Mouse (Mus musculus) thymus, adult 2 months (tissue): ENCODE data around the gene Ankfn1. TPM values are rescaled to one million over a fixed set of nuclear protein-coding genes. Genes with fewer than 3 reads are reported as not detected.

Experiments used
- DNase-seq: peaks from one replicate; pipeline ENCODE4 v3.0.0; 2021
- H3K27ac ChIP-seq: fragments of 200-500 bp; 2 replicates; pipeline ENCODE4 v1.5.1; 2012; ENCODE audit warnings: low read length, control low read depth; ENCODE audit not compliant: control insufficient read depth, insufficient read depth
- H3K27me3 ChIP-seq: fragments of 200-500 bp; 2 replicates; pipeline ENCODE4 v1.6.1; 2012; ENCODE audit warnings: mild to moderate bottlenecking, low read length, moderate library complexity, mixed read lengths; ENCODE audit not compliant: control insufficient read depth, insufficient read depth
- H3K36me3 ChIP-seq: fragments of 200-500 bp; 2 replicates; pipeline ENCODE4 v1.6.1; 2012; ENCODE audit warnings: mild to moderate bottlenecking, low read length, moderate library complexity; ENCODE audit not compliant: control insufficient read depth, insufficient read depth
- H3K4me1 ChIP-seq: fragments of 200-500 bp; replicated peaks from 2 replicates; pipeline ENCODE4 v1.6.1; 2012; ENCODE audit warnings: low read length; ENCODE audit not compliant: control insufficient read depth, insufficient read depth
- H3K4me3 ChIP-seq: fragments of 200-500 bp; 2 replicates; pipeline ENCODE4 v1.5.1; 2012; ENCODE audit warnings: mild to moderate bottlenecking, low read length, control low read depth, moderate library complexity; ENCODE audit not compliant: control insufficient read depth, insufficient read depth
- CTCF ChIP-seq: fragments of 200-500 bp; IDR thresholded peaks from 2 replicates; pipeline ENCODE4 v1.5.1; 2012; ENCODE audit warnings: mild to moderate bottlenecking, control low read depth, low read length, moderate library complexity, borderline replicate concordance; ENCODE audit not compliant: control insufficient read depth, poor library complexity, insufficient read depth; ENCODE audit errors: extremely low read depth
- POLR2A ChIP-seq: fragments of 200-500 bp; IDR thresholded peaks from 2 replicates; pipeline ENCODE4 v1.6.1; 2012; ENCODE audit warnings: mild to moderate bottlenecking, low read length, control low read depth, moderate library complexity; ENCODE audit not compliant: control insufficient read depth, poor library complexity, insufficient read depth; ENCODE audit errors: extremely low read depth
- WGBS: fragments of 180-500 bp; shearing (Covaris S2); methylation state at CpG from one replicate; pipeline ENCODE4 v1.1.7; 2018; 5-methylcytosine and 5-hydroxymethylcytosine counted together
- polyA plus RNA-seq: library from polyadenylated mRNA; depleted of rRNA; stranded (reverse); fragments of >200 nt; gene quantifications from 2 replicates; pipeline ENCODE4 v1.2.3, GENCODE M21; 2012

The Ankfn1 gene
- polyA plus RNA-seq, 1 experiment, result 0.07 TPM

- no peaks in the 10 kb centered on the region for H3K4me1 ChIP-seq
- no peak for DNase-seq
- TF ChIP-seq POLR2A, result no peak
- no peak for TF ChIP-seq CTCF
- no peaks in the 10 kb centered on the region for H3K27me3 ChIP-seq
- no peak overlapping the region for H3K27ac ChIP-seq
- H3K36me3 ChIP-seq, result no peaks in the 10 kb centered on the region
- no peak overlapping the region for H3K4me3 ChIP-seq
These were observed 157.5 kb downstream of the Ankfn1 start for GRCm38 (mm10) chr11:89619955-89620354.

GRCm38 (mm10) chr11:89615806-89616205 lies 161.6 kb downstream of the Ankfn1 start:
- 82% methylated on average over 2 of the region's 2 CpGs for WGBS
- Histone ChIP-seq H3K4me1 (no peaks in the 10 kb centered on the region), H3K4me3 (no peak overlapping the region), H3K36me3 (no peaks in the 10 kb centered on the region), H3K27ac (no peak overlapping the region), H3K27me3 (no peaks in the 10 kb centered on the region)
- no peak for DNase-seq
- no peak for TF ChIP-seq POLR2A
- no peak for TF ChIP-seq CTCF

- WGBS, result 76% methylated on average over 3 of the region's 3 CpGs
- no peaks in the 10 kb centered on the region for H3K27me3 ChIP-seq
- TF ChIP-seq CTCF, result no peak
- TF ChIP-seq POLR2A, result no peak
- DNase-seq, result no peak
- H3K27ac ChIP-seq, result no peak overlapping the region
- no peaks in the 10 kb centered on the region for H3K36me3 ChIP-seq
- no peak overlapping the region for H3K4me3 ChIP-seq
- H3K4me1 ChIP-seq, result no peaks in the 10 kb centered on the region
These were observed 165.9 kb downstream of the Ankfn1 start for GRCm38 (mm10) chr11:89611596-89611995.

GRCm38 (mm10) chr11:89608071-89608470 lies 169.4 kb downstream of the Ankfn1 start:
- WGBS, result 83% methylated on average over 7 of the region's 7 CpGs
- no peak overlapping the region for H3K27ac ChIP-seq
- no peak overlapping the region for H3K4me3 ChIP-seq
- TF ChIP-seq POLR2A, result no peak
- no peak for TF ChIP-seq CTCF
- DNase-seq, result no peak
- H3K36me3 ChIP-seq, result no peaks in the 10 kb centered on the region
- H3K27me3 ChIP-seq, result no peaks in the 10 kb centered on the region
- H3K4me1 ChIP-seq, result no peaks in the 10 kb centered on the region

- TF ChIP-seq CTCF, result no peak
- no peak for TF ChIP-seq POLR2A
- WGBS, result 94% methylated on average over 3 of the region's 3 CpGs
- H3K4me3 ChIP-seq, result no peak overlapping the region
- H3K36me3 ChIP-seq, result no peaks in the 10 kb centered on the region
- no peak overlapping the region for H3K27ac ChIP-seq
- no peaks in the 10 kb centered on the region for H3K27me3 ChIP-seq
- no peak for DNase-seq
- H3K4me1 ChIP-seq, result no peaks in the 10 kb centered on the region
These were observed 170.2 kb downstream of the Ankfn1 start for GRCm38 (mm10) chr11:89607270-89607669.

GRCm38 (mm10) chr11:89606346-89606745 lies 171.1 kb downstream of the Ankfn1 start:
- no peaks in the 10 kb centered on the region for H3K4me1 ChIP-seq
- no peak overlapping the region for H3K4me3 ChIP-seq
- no peaks in the 10 kb centered on the region for H3K36me3 ChIP-seq
- no peaks in the 10 kb centered on the region for H3K27me3 ChIP-seq
- DNase-seq, result no peak
- TF ChIP-seq POLR2A (no peak), CTCF (no peak)
- no peak overlapping the region for H3K27ac ChIP-seq
- WGBS, result 91% methylated on average over 6 of the region's 6 CpGs

- Histone ChIP-seq H3K4me1 (no peaks in the 10 kb centered on the region), H3K36me3 (no peaks in the 10 kb centered on the region), H3K27me3 (no peaks in the 10 kb centered on the region), H3K27ac (no peak overlapping the region), H3K4me3 (no peak overlapping the region)
- no peak for TF ChIP-seq CTCF
- TF ChIP-seq POLR2A, result no peak
- 83% methylated on average over 5 of the region's 5 CpGs for WGBS
- no peak for DNase-seq
These were observed 174.5 kb downstream of the Ankfn1 start for GRCm38 (mm10) chr11:89602966-89603365.
